Mouse (Mus musculus): ENCODE measurements around the gene Fn1. TPM values are rescaled to one million over a fixed set of nuclear protein-coding genes. Genes with fewer than 3 reads are reported as not detected.

Fn1 gene
- polyA plus RNA-seq, 1 experiment: 56.8 TPM

DNA sequence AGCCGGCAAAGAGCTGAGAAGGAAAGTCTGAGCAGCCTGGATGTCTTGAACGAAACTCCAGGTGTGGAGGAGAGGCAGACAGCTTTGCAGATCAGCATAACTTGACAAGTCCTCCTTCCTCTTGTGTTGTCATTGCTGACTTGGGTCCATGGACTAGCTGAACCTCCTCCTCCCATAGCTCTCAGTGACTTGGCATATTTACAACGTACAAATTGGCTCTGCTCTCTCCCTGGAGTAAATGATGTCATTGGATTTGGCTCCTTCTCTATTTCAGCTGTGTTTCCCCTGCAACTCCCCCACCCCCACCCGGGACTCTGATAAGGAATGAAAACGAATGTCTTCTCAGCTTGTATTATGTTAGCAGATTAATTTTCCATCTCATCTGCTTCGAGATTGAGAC lies 30.7 kb upstream of the Fn1 start:
- Histone ChIP-seq H3K36me3 (ENCODE audit: control insufficient read depth, insufficient read depth, low read length) (no peaks in the 10 kb centered on the region), H3K27ac (ENCODE audit: insufficient read depth, low read length) (no peak overlapping the region), H3K27me3 (ENCODE audit: control insufficient read depth, insufficient read depth, low read length) (no peaks in the 10 kb centered on the region), H3K4me1 (ENCODE audit: control insufficient read depth, insufficient read depth, insufficient read length) (no peaks in the 10 kb centered on the region), H3K4me3 (ENCODE audit: extremely low read depth, insufficient read depth, insufficient read length) (no peak overlapping the region)
- DNase-seq (ENCODE audit: low read depth in 1 of 2, low spot score in 2 of 2): no peak
- no peak for TF ChIP-seq POLR2A (IDR thresholded peaks at IDR 0.05; ENCODE audit: low read depth, low read length)
- WGBS: 61% methylated on average over 6 of the region's 6 CpGs

DNA sequence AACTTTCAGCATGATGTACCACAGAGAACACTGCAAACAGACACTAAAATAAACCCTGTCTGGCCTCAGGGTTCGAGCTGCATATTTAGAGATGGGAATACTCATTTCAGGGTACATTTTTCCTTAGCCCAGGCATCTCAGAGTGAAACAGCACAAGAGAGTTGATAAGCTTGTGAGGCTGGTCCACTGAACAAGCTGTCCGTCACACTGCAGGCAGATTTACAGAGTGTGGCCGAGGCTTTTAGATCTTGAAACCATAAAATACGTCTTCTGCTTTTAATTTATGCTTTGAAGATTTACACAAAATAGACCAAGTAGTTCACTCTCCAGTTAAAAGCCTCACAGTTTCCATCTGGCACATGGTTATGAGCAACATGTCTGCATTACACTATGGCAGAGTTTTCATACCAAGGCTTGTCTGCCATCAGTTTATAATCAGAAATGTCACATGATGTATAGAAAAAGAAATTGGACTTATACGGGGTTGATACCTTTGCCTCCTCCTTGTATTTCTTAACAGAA lies 29.3 kb upstream of the Fn1 start:
- Histone ChIP-seq H3K36me3 (ENCODE audit: control insufficient read depth, insufficient read depth, low read length) (no peaks in the 10 kb centered on the region), H3K4me1 (ENCODE audit: control insufficient read depth, insufficient read depth, insufficient read length) (no peaks in the 10 kb centered on the region), H3K27me3 (ENCODE audit: control insufficient read depth, insufficient read depth, low read length) (no peaks in the 10 kb centered on the region), H3K4me3 (ENCODE audit: extremely low read depth, insufficient read depth, insufficient read length) (no peak overlapping the region), H3K27ac (ENCODE audit: insufficient read depth, low read length) (no peak overlapping the region)
- TF ChIP-seq CTCF (IDR thresholded peaks at IDR 0.05; ENCODE audit: extremely low read depth, insufficient read depth, insufficient read length, insufficient replicate concordance) (no peak), POLR2A (IDR thresholded peaks at IDR 0.05; ENCODE audit: low read depth, low read length) (no peak)
- DNase-seq (ENCODE audit: low read depth in 1 of 2, low spot score in 2 of 2): no peak
- 80% methylated on average over 5 of the region's 5 CpGs for WGBS

DNA sequence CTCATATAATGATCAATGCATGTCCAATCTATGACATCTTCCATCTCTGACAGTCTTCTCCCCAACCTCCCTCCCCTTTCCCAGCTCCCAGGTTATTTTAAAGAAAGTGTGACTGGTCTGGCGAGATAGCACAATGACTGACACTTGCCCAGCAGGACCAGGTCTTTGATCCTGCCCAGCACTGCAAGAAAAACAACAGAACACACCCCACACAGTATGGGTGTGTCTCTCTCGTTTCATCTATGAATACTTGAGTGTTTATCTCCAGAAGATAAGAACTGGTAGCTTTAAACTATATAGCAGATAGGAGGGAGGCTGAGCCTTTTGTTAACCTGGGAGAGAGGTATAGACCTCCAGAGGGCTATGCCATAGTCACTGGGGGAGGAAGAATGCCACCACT lies 28.3 kb upstream of the Fn1 start:
- Histone ChIP-seq H3K4me1 (ENCODE audit: control insufficient read depth, insufficient read depth, insufficient read length) (no peaks in the 10 kb centered on the region), H3K4me3 (ENCODE audit: extremely low read depth, insufficient read depth, insufficient read length) (no peak overlapping the region), H3K36me3 (ENCODE audit: control insufficient read depth, insufficient read depth, low read length) (no peaks in the 10 kb centered on the region), H3K27me3 (ENCODE audit: control insufficient read depth, insufficient read depth, low read length) (no peaks in the 10 kb centered on the region), H3K27ac (ENCODE audit: insufficient read depth, low read length) (no peak overlapping the region)
- WGBS: 73% methylated on average over 2 of the region's 2 CpGs
- no peak for TF ChIP-seq CTCF (IDR thresholded peaks at IDR 0.05; ENCODE audit: extremely low read depth, insufficient read depth, insufficient read length, insufficient replicate concordance)
- TF ChIP-seq POLR2A (IDR thresholded peaks at IDR 0.05; ENCODE audit: low read depth, low read length): no peak
- no peak for DNase-seq (ENCODE audit: low read depth in 1 of 2, low spot score in 2 of 2)

DNA sequence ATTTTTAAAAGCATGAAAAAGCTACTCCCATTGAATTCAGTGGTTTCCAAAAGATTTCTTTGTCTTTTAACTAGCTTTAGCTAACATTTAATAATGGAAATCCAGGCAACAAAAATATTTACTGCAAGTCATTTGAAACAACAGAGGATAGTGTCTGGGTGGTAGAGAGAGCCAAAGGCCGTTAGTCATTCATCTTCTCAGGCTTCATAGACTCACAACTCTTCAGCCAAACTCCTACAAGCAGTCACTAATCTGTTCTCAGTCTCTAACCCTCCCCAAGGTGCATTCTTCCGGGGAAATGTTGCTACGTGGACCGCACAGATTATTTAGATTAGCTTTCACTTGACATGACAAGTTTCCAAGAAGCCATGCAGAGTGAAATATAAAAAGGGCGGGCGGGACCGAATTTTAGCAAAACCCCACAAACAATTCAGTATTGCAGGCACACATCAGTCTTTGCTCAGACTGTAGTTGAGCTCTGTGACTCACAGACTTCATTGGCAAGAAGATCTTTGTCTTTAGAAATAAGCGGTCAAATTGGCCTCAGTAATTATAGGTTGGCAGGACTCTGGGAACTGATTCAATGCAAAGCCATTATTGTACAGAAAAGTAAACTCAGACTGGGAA lies 27.2 kb upstream of the Fn1 start:
- H3K27me3 ChIP-seq (ENCODE audit: control insufficient read depth, insufficient read depth, low read length): no peaks in the 10 kb centered on the region
- no peaks in the 10 kb centered on the region for H3K36me3 ChIP-seq (ENCODE audit: control insufficient read depth, insufficient read depth, low read length)
- no peak overlapping the region for H3K27ac ChIP-seq (ENCODE audit: insufficient read depth, low read length)
- no peak for DNase-seq (ENCODE audit: low read depth in 1 of 2, low spot score in 2 of 2)
- no peaks in the 10 kb centered on the region for H3K4me1 ChIP-seq (ENCODE audit: control insufficient read depth, insufficient read depth, insufficient read length)
- H3K4me3 ChIP-seq (ENCODE audit: extremely low read depth, insufficient read depth, insufficient read length): no peak overlapping the region
- 88% methylated on average over 8 of the region's 8 CpGs for WGBS
- TF ChIP-seq CTCF (IDR thresholded peaks at IDR 0.05; ENCODE audit: extremely low read depth, insufficient read depth, insufficient read length, insufficient replicate concordance) (no peak), POLR2A (IDR thresholded peaks at IDR 0.05; ENCODE audit: low read depth, low read length) (no peak)

DNA sequence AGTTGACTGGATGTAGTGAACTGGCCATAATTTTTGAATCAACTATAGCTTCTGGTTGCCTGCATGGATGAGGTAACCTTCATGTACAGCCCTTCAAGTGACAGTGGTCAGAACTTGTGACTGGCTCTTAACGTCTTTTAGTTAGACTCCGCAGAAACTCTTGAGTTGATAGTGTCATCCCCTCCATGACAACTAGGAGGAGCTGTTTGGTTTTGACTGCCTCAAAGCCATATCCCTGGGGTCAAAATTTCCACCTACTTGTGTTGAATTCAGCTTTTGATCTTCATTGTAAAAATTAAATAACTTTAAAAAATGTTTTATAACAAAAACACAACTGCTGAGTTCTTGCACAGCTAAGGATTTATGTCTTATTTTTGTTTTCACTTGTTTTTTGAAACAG lies 22.4 kb upstream of the Fn1 start:
- Histone ChIP-seq H3K27ac (ENCODE audit: insufficient read depth, low read length) (no peak overlapping the region), H3K4me3 (ENCODE audit: extremely low read depth, insufficient read depth, insufficient read length) (no peak overlapping the region), H3K36me3 (ENCODE audit: control insufficient read depth, insufficient read depth, low read length) (no peaks in the 10 kb centered on the region), H3K4me1 (ENCODE audit: control insufficient read depth, insufficient read depth, insufficient read length) (no peaks in the 10 kb centered on the region), H3K27me3 (ENCODE audit: control insufficient read depth, insufficient read depth, low read length) (no peaks in the 10 kb centered on the region)
- no peak for TF ChIP-seq CTCF (IDR thresholded peaks at IDR 0.05; ENCODE audit: extremely low read depth, insufficient read depth, insufficient read length, insufficient replicate concordance)
- TF ChIP-seq POLR2A (IDR thresholded peaks at IDR 0.05; ENCODE audit: low read depth, low read length): no peak
- 43% methylated on average over 2 of the region's 2 CpGs for WGBS
- DNase-seq (ENCODE audit: low read depth in 1 of 2, low spot score in 2 of 2): no peak

DNA sequence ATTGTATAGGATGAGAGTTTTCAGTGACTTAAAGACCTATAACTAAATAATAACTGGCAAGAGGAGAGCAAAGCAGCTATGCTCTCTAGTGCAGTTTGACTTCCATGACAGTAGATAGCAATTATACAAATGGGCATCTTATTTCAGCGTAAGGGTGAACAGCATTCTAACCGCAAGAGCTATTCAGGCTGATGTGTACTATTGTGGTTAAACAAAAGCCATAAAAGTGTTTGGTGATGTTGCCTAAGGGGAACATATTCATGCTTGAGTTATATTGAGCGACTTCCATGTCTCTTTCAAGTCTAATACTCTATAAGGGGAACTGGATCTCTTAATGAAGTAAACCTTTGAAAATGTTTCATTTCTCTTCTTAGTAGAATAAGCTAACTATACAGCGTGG lies 21.3 kb upstream of the Fn1 start:
- H3K27ac ChIP-seq (ENCODE audit: insufficient read depth, low read length): no peak overlapping the region
- no peak for DNase-seq (ENCODE audit: low read depth in 1 of 2, low spot score in 2 of 2)
- WGBS: 76% methylated on average over 4 of the region's 4 CpGs
- H3K36me3 ChIP-seq (ENCODE audit: control insufficient read depth, insufficient read depth, low read length): no peaks in the 10 kb centered on the region
- TF ChIP-seq CTCF (IDR thresholded peaks at IDR 0.05; ENCODE audit: extremely low read depth, insufficient read depth, insufficient read length, insufficient replicate concordance) (no peak), POLR2A (IDR thresholded peaks at IDR 0.05; ENCODE audit: low read depth, low read length) (no peak)
- no peaks in the 10 kb centered on the region for H3K27me3 ChIP-seq (ENCODE audit: control insufficient read depth, insufficient read depth, low read length)
- no peak overlapping the region for H3K4me3 ChIP-seq (ENCODE audit: extremely low read depth, insufficient read depth, insufficient read length)
- H3K4me1 ChIP-seq (ENCODE audit: control insufficient read depth, insufficient read depth, insufficient read length): no peaks in the 10 kb centered on the region

DNA sequence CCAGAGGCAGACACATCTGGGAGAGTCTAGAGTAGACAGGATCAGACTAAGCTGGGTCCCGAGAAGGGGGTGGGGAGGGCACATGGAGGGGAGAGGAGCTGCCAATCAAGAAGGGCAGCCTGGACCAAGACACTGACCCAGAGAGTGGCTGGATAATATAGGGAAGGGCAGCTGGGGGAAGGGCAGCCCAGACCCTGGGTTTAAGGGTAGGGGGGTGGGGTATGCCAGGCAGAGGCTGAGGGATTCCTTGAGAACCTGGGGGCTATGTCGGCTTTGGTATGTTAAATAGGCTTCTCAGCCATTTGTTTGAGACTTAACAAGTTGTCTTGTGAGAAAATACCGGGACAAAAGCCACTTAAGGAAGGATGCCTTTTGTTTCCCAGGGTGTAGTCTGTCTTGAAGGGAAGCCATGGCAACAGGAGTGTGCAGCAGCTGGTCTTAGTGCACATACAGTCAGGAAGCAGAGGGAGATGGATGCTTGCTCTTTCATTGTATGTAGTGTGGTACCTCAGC lies 20.5 kb upstream of the Fn1 start:
- Histone ChIP-seq H3K36me3 (ENCODE audit: control insufficient read depth, insufficient read depth, low read length) (no peaks in the 10 kb centered on the region), H3K4me3 (ENCODE audit: extremely low read depth, insufficient read depth, insufficient read length) (no peak overlapping the region), H3K4me1 (ENCODE audit: control insufficient read depth, insufficient read depth, insufficient read length) (no peaks in the 10 kb centered on the region), H3K27me3 (ENCODE audit: control insufficient read depth, insufficient read depth, low read length) (no peaks in the 10 kb centered on the region), H3K27ac (ENCODE audit: insufficient read depth, low read length) (no peak overlapping the region)
- TF ChIP-seq CTCF (IDR thresholded peaks at IDR 0.05; ENCODE audit: extremely low read depth, insufficient read depth, insufficient read length, insufficient replicate concordance) (no peak), POLR2A (IDR thresholded peaks at IDR 0.05; ENCODE audit: low read depth, low read length) (no peak)
- DNase-seq (ENCODE audit: low read depth in 1 of 2, low spot score in 2 of 2): no peak
- WGBS: 62% methylated on average over 3 of the region's 3 CpGs

Data from spleen, adult 2 months (tissue).